Mouse (Mus musculus): Measurements from ENCODE around the gene Npr1.

DNA sequence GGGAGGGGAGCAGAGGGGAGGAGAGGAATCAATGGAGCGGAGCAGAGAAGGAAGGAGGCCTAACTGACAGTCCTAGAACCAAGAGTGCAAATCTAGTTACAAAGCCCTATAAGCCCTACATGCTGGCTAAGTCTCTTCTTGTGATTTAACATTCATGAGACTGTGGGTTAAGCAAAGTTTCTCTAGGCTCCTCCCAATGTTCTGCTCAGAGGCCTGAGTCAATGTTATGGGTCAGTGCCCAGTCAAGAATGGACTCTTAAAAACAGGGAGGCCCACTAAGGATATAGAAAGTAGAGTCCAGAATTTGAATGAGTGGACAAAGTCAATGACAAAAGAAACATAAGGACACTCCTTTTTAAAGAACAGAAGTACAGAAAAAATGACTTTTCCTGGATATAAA is 38.1 kb downstream of the Npr1 start:
- TF ChIP-seq POLR2A (IDR thresholded peaks at IDR 0.05; ENCODE audit: insufficient read depth, low read depth, low read length) (no peak), CTCF (IDR thresholded peaks at IDR 0.05) (no peak)
